Mouse (Mus musculus): Measurements from ENCODE around the gene Camk2g. TPM values are rescaled to one million over a fixed set of nuclear protein-coding genes. Genes with fewer than 3 reads are reported as not detected.

Gene Camk2g
- total and polyA plus RNA-seq, 3 experiments: 15.7 to 33.1 (median 18.5) TPM

GRCm38 (mm10) chr14:20802926-20803605 lies 9.2 kb upstream of the Camk2g start:
- peaks cover 5 to 40% of the 10 kb centered on the region in 2 experiments for H3K4me1 ChIP-seq (ENCODE audit: control insufficient read depth in 1 of 2, insufficient read depth in 2 of 2)
- no peaks in the 10 kb centered on the region for H3K27me3 ChIP-seq (replicated peaks)
- H3K4me2 ChIP-seq (ENCODE audit: insufficient read depth, low read depth, poor library complexity, severe bottlenecking): no peak overlapping the region
- in situ Hi-C loops (cut with MboI; ENCODE audit: low pct_ligation_motif_present, low pct_unique_long_range_greater_than_20kb, low sequenced_read_pairs) (no loop called here), dilution Hi-C loops (cut with MboI; ENCODE audit: extremely low pct_ligation_motif_present, extremely low pct_unique_long_range_greater_than_20kb, low sequenced_read_pairs) (no loop called here)
- no peak overlapping the region for H3K4me3 ChIP-seq (replicated peaks in 1 of 3; ENCODE audit: low read depth in 2 of 3, low read length in 2 of 3, poor library complexity in 1 of 3)
- no peaks in the 10 kb centered on the region for H3K9me3 ChIP-seq (replicated peaks; ENCODE audit: low read length)
- no peak overlapping the region for H3K27ac ChIP-seq (ENCODE audit: insufficient read depth, low read depth)
- H3K79me2 ChIP-seq (replicated peaks; ENCODE audit: control insufficient read depth, extremely low read depth, insufficient read depth, poor library complexity, severe bottlenecking): no peaks in the 10 kb centered on the region
- no peak for DNase-seq (ENCODE audit: extremely low read depth)
- H3K9ac ChIP-seq (ENCODE audit: insufficient read depth, low read depth): no peak overlapping the region
- no peaks in the 10 kb centered on the region for H3K36me3 ChIP-seq (replicated peaks in 1 of 2; ENCODE audit: control insufficient read depth in 1 of 2, insufficient read depth in 1 of 2, low read length in 1 of 2)
- no peak for TF ChIP-seq POLR2A (IDR thresholded peaks at IDR 0.05; ENCODE audit: low read depth, low read length)
- no peak for TF ChIP-seq ZKSCAN1 (IDR thresholded peaks at IDR 0.05; ENCODE audit: borderline replicate concordance, low read depth, low read length)
- no peak for TF ChIP-seq SMC3 (IDR thresholded peaks at IDR 0.05; ENCODE audit: low read depth, low read length)
- no peak for TF ChIP-seq USF1 (IDR thresholded peaks at IDR 0.05; ENCODE audit: low read depth, low read length)
- TF ChIP-seq ZNF384 (IDR thresholded peaks at IDR 0.05; ENCODE audit: low read depth, low read length): peak; percentile 83
- TF ChIP-seq USF2 (conservative IDR thresholded peaks at IDR 0.05; ENCODE audit: low read depth, low read length): no peak
- no peak for TF ChIP-seq ZMIZ1 (IDR thresholded peaks at IDR 0.05; ENCODE audit: low read depth, low read length)

- Histone ChIP-seq H3K9me3 (replicated peaks; ENCODE audit: low read length) (no peaks in the 10 kb centered on the region), H3K4me1 (ENCODE audit: control insufficient read depth in 1 of 2, insufficient read depth in 2 of 2) (peaks cover 4 to 25% of the 10 kb centered on the region in 2 experiments; a peak in 3 of 4 replicates), H3K27me3 (replicated peaks) (no peaks in the 10 kb centered on the region), H3K9ac (ENCODE audit: insufficient read depth, low read depth) (no peak overlapping the region), H3K79me2 (replicated peaks; ENCODE audit: control insufficient read depth, extremely low read depth, insufficient read depth, poor library complexity, severe bottlenecking) (no peaks in the 10 kb centered on the region), H3K4me2 (ENCODE audit: insufficient read depth, low read depth, poor library complexity, severe bottlenecking) (peak overlapping the region; percentile 75), H3K36me3 (replicated peaks in 1 of 2; ENCODE audit: control insufficient read depth in 1 of 2, insufficient read depth in 1 of 2, low read length in 1 of 2) (peaks cover 0 to 2% of the 10 kb centered on the region in 2 experiments), H3K27ac (ENCODE audit: insufficient read depth, low read depth) (no peak overlapping the region), H3K4me3 (replicated peaks in 1 of 3; ENCODE audit: low read depth in 2 of 3, low read length in 2 of 3, poor library complexity in 1 of 3) (no peak overlapping the region)
- peak; percentile 91 for DNase-seq (ENCODE audit: extremely low read depth)
- in situ Hi-C loops (cut with MboI; ENCODE audit: low pct_ligation_motif_present, low pct_unique_long_range_greater_than_20kb, low sequenced_read_pairs) (loop anchor here (5.0 to 25.0 kb wide), 2 partner anchors 36 to 214 kb away; no protein-coding TSS in a partner anchor), dilution Hi-C loops (cut with MboI; ENCODE audit: extremely low pct_ligation_motif_present, extremely low pct_unique_long_range_greater_than_20kb, low sequenced_read_pairs) (no loop called here)
- 0 out of 2 replicates have a peak, but pooled peaks have one; percentile 18 for TF ChIP-seq TCF12 (IDR thresholded peaks at IDR 0.05; ENCODE audit: low read depth, low read length)
- TF ChIP-seq ZNF384 (IDR thresholded peaks at IDR 0.05; ENCODE audit: low read depth, low read length): no peak
- TF ChIP-seq KAT2A (IDR thresholded peaks at IDR 0.05; ENCODE audit: insufficient replicate concordance, low read length): no peak
- peak; percentile 28 for TF ChIP-seq ZC3H11A (IDR thresholded peaks at IDR 0.05; ENCODE audit: low read depth, low read length)
- peak; percentile 52; the same call in 1 of the 2 replicates for TF ChIP-seq ELF1 (IDR thresholded peaks at IDR 0.05; ENCODE audit: low read depth, low read length)
- TF ChIP-seq CTCF (conservative IDR thresholded peaks at IDR 0.05 in 1 of 2, IDR thresholded peaks at IDR 0.05 in 1 of 2; ENCODE audit: low read depth in 2 of 2, low read length in 2 of 2): peak; percentile 73 to 96
- TF ChIP-seq USF1 (IDR thresholded peaks at IDR 0.05; ENCODE audit: low read depth, low read length): no peak
- no peak for TF ChIP-seq JUN (IDR thresholded peaks at IDR 0.05; ENCODE audit: insufficient read depth, low read depth, low read length)
- TF ChIP-seq NRF1 (IDR thresholded peaks at IDR 0.05; ENCODE audit: low read depth, low read length): no peak
- TF ChIP-seq IRF4 (IDR thresholded peaks at IDR 0.05; ENCODE audit: low read depth, low read length): peak; percentile 53; the same call in 1 of the 2 replicates
- no peak for TF ChIP-seq POLR2AphosphoS2 (IDR thresholded peaks at IDR 0.05; ENCODE audit: low read depth, low read length)
- TF ChIP-seq ETS1 (conservative IDR thresholded peaks at IDR 0.05; ENCODE audit: low read depth, low read length): no peak
- TF ChIP-seq RAD21 (IDR thresholded peaks at IDR 0.05; ENCODE audit: low read depth, low read length): peak; percentile 79
- TF ChIP-seq E2F4 (IDR thresholded peaks at IDR 0.05; ENCODE audit: insufficient replicate concordance, low read depth, low read length): no peak
- peak; percentile 92 for TF ChIP-seq SMC3 (IDR thresholded peaks at IDR 0.05; ENCODE audit: low read depth, low read length)
- TF ChIP-seq BHLHE40 (IDR thresholded peaks at IDR 0.05; ENCODE audit: low read depth, low read length): no peak
- TF ChIP-seq JUND (conservative IDR thresholded peaks at IDR 0.05; ENCODE audit: low read depth, low read length): no peak
- peak; percentile 29; the same call in 1 of the 2 replicates for TF ChIP-seq POLR2A (IDR thresholded peaks at IDR 0.05; ENCODE audit: low read depth, low read length)
- TF ChIP-seq MAX (IDR thresholded peaks at IDR 0.05; ENCODE audit: low read length): no peak
- no peak for TF ChIP-seq CHD1 (IDR thresholded peaks at IDR 0.05; ENCODE audit: low read depth, low read length)
- no peak for TF ChIP-seq EP300 (IDR thresholded peaks at IDR 0.05; ENCODE audit: low read length)
- no peak for TF ChIP-seq USF2 (conservative IDR thresholded peaks at IDR 0.05; ENCODE audit: low read depth, low read length)
- no peak for TF ChIP-seq NELFE (IDR thresholded peaks at IDR 0.05; ENCODE audit: low read depth, low read length)
- 0 out of 2 replicates have a peak, but pooled peaks have one; percentile 10 for TF ChIP-seq MAFK (IDR thresholded peaks at IDR 0.05; ENCODE audit: insufficient replicate concordance, low read length)
Observed at GRCm38 (mm10) chr14:20798761-20799160, 4.9 kb upstream of the Camk2g start.
